Mouse (Mus musculus) bone marrow, adult 2 months (tissue): ENCODE data around the gene Rgs12.

ENCODE experiments used
- CTCF ChIP-seq: fragments of 200-500 bp; IDR thresholded peaks from 2 replicates; pipeline ENCODE4 v1.5.1; 2011; ENCODE audit warnings: low read length, control low read depth; ENCODE audit not compliant: control insufficient read depth, insufficient read depth
- POLR2A ChIP-seq: fragments of 200-500 bp; IDR thresholded peaks from 2 replicates; pipeline ENCODE4 v1.6.1; 2011; ENCODE audit warnings: low read depth, mild to moderate bottlenecking, control low read depth, low read length, borderline replicate concordance; ENCODE audit not compliant: control insufficient read depth

- TF ChIP-seq CTCF: no peak
- TF ChIP-seq POLR2A: no peak
These were observed 32.0 kb upstream of the Rgs12 start for GRCm38 (mm10) chr5:34917234-34917655.
